Comparison of ENCODE assay signal across 8 mouse cellular contexts in genomic region chr10:127512813-127513212, GRCm38 (mm10). TPM values are rescaled to one million over a fixed set of nuclear protein-coding genes. Genes with fewer than 3 reads are reported as not detected.
DNase-seq lines count a peak whose midpoint lies in the region; ATAC-seq and TF ChIP-seq lines count a peak whose summit lies in the region.

No protein-coding gene starts in this region.

- TF ChIP-seq CTCF in cortical plate, adult 2 months (IDR thresholded peaks at IDR 0.05; ENCODE audit: extremely low read depth, insufficient read depth, low read length): peak; percentile 97

- peak; percentile 82 for ATAC-seq in megakaryocyte, adult 5-6 weeks (ENCODE audit: poor library complexity, severe bottlenecking)

- H3K27ac ChIP-seq in cortical plate, adult 2 months (ENCODE audit: insufficient read depth, low read length): no peak overlapping the region

- no peak for TF ChIP-seq POLR2A in cortical plate, adult 2 months (IDR thresholded peaks at IDR 0.05; ENCODE audit: extremely low read depth, insufficient read depth, low read length)

- H3K4me1 ChIP-seq in cortical plate, adult 2 months (ENCODE audit: control insufficient read depth, insufficient read depth, low read length): peaks cover 7% of the 10 kb centered on the region

- DNase-seq in ZHBTc4 (ENCODE audit: low read depth, low spot score): peak; percentile 96
- peak; percentile 92 to 94 for DNase-seq in gastrocnemius, adult 8-10 months (ENCODE audit: low spot score in 2 of 2)
- DNase-seq in induced T-regulatory cell, adult 2 months (ENCODE audit: low read depth): peak; percentile 95
- DNase-seq in left cerebral cortex, adult 8-10 months (ENCODE audit: low spot score in 2 of 2): peak; percentile 87 to 98
- DNase-seq in right cerebral cortex, adult 18-20 months: peak; percentile 93
- peak; percentile 89 for DNase-seq in urinary bladder, adult 2 months (ENCODE audit: low spot score)

- no peak overlapping the region for H3K4me3 ChIP-seq in cortical plate, adult 2 months (ENCODE audit: insufficient read depth, low read length)

RNA-seq across cellular contexts. Expression of gene Ndufa4l2, which starts 2.0 kb away (rescaled TPM):
- polyA plus RNA-seq in cortical plate, adult 2 months (2012; rRNA removed): 10.0 and 10.6 TPM in 2 replicates
- 10 to 100 TPM in 1 of 4 experiments, 1 to 10 TPM in 3; 4.6 to 11.1 (median 7.6) TPM for total RNA-seq in gastrocnemius, adult 8-10 months (2022)
- 1 to 10 TPM; 3.8 to 5.2 (median 4.6) TPM for total RNA-seq in left cerebral cortex, adult 8-10 months (2022)
- not detected in 2 replicates for total RNA-seq in megakaryocyte, adult 5-6 weeks (2015)
- total RNA-seq in megakaryocyte, adult 5-6 weeks (2017): not detected in 2 replicates
- 21.2 and 32.1 TPM in 2 replicates for polyA plus RNA-seq in urinary bladder, adult 2 months (2012; rRNA removed)

RNA-seq across cellular contexts. Expression of gene Shmt2, which starts 9.4 kb away (rescaled TPM):
- polyA plus RNA-seq in cortical plate, adult 2 months (2012; rRNA removed): 38.6 and 39.7 TPM in 2 replicates
- total RNA-seq in gastrocnemius, adult 8-10 months (2022): 10 to 100 TPM; 20.3 to 23.0 (median 22.8) TPM
- 10 to 100 TPM; 24.4 to 33.6 (median 25.7) TPM for total RNA-seq in left cerebral cortex, adult 8-10 months (2022)
- 31.3 and 31.9 TPM in 2 replicates for total RNA-seq in megakaryocyte, adult 5-6 weeks (2015)
- 27.8 and 33.1 TPM in 2 replicates for total RNA-seq in megakaryocyte, adult 5-6 weeks (2017)
- 58.7 and 63.9 TPM in 2 replicates for polyA plus RNA-seq in urinary bladder, adult 2 months (2012; rRNA removed)

RNA-seq across cellular contexts. Expression of gene Stac3, which starts 11.3 kb away (rescaled TPM):
- polyA plus RNA-seq in cortical plate, adult 2 months (2012; rRNA removed): 9.5 and 10.6 TPM in 2 replicates
- 100 to 1,000 TPM; 386 to 447 (median 408) TPM for total RNA-seq in gastrocnemius, adult 8-10 months (2022)
- total RNA-seq in left cerebral cortex, adult 8-10 months (2022): 1 to 10 TPM; 2.3 to 4.5 (median 3.0) TPM
- 1.2 TPM in 1 of 2 replicates, not detected in the other for total RNA-seq in megakaryocyte, adult 5-6 weeks (2015)
- 0.40 TPM in 1 of 2 replicates, not detected in the other for total RNA-seq in megakaryocyte, adult 5-6 weeks (2017)
- 2.3 and 4.3 TPM in 2 replicates for polyA plus RNA-seq in urinary bladder, adult 2 months (2012; rRNA removed)

RNA-seq across cellular contexts. Expression of gene Nxph4, which starts 21.5 kb away (rescaled TPM):
- polyA plus RNA-seq in cortical plate, adult 2 months (2012; rRNA removed): 3.0 and 3.8 TPM in 2 replicates
- under 1 TPM in 2 of 4 experiments, not detected in 2; 0.16 to 0.27 TPM for total RNA-seq in gastrocnemius, adult 8-10 months (2022)
- 1 to 10 TPM; 6.6 to 9.7 (median 8.4) TPM for total RNA-seq in left cerebral cortex, adult 8-10 months (2022)
- total RNA-seq in megakaryocyte, adult 5-6 weeks (2015): not detected in 2 replicates
- not detected in 2 replicates for total RNA-seq in megakaryocyte, adult 5-6 weeks (2017)
- polyA plus RNA-seq in urinary bladder, adult 2 months (2012; rRNA removed): 0.04 and 0.07 TPM in 2 replicates

Comparison
In these comparisons a context has a peak if more than half of its experiments do, and no peak if none do; other contexts are left out.
1. RNA of gene Ndufa4l2, which starts 2.0 kb away (total RNA-seq): 4.6 to 11.1 TPM in gastrocnemius, adult 8-10 months and 3.8 to 5.2 TPM in left cerebral cortex, adult 8-10 months; not detected in megakaryocyte, adult 5-6 weeks; every median in the first group is over 4 times any median in the second.
2. RNA of gene Stac3, which starts 11.3 kb away (total RNA-seq): 386 to 447 TPM in gastrocnemius, adult 8-10 months; 2.3 to 4.5 TPM in left cerebral cortex, adult 8-10 months and 0.40 to 1.2 TPM in megakaryocyte, adult 5-6 weeks; every median in the first group is over 10 times any median in the second.
3. Peak in every context shown above with its lines, with median percentiles within 50 percentile points of each other: DNase-seq.